Mouse (Mus musculus) intestine, embryonic 14.5 days (tissue): ENCODE data around the gene Ctbp2. TPM values are rescaled to one million over a fixed set of nuclear protein-coding genes. Genes with fewer than 3 reads are reported as not detected.
A peak's percentile ranks its signal among the peaks of the same experiment; 100 is the strongest.
"Not testable (repeated sequence)": the region's sequence is repeated elsewhere in the genome, so short reads cannot be mapped to it uniquely, and the experiment has no call there.

Source experiments
- ATAC-seq: fragments of 200-750 bp; cut with Nextera tagmentation; replicated peaks from 2 replicates; pipeline ENCODE4 v1.8.0; 2017; ENCODE audit warnings: low read depth, moderate number of reproducible peaks, moderate TSS enrichment, moderate library complexity; ENCODE audit not compliant: low FRiP score, low TSS enrichment
- DNase-seq: peaks from one replicate; pipeline ENCODE4 v3.0.0-alpha.2; 2018; ENCODE audit warnings: low spot score
- H3K27ac ChIP-seq: fragments of 300-500 bp; sonication (generic); 2 replicates; pipeline ENCODE4 v1.5.1; 2014; ENCODE audit warnings: low read depth, mild to moderate bottlenecking, control low read depth
- H3K27me3 ChIP-seq: fragments of 300-500 bp; sonication (generic); replicated peaks from 2 replicates; pipeline ENCODE4 v1.6.1; 2014; ENCODE audit warnings: low read length, control low read depth; ENCODE audit not compliant: control insufficient read depth, insufficient read depth
- H3K36me3 ChIP-seq: fragments of 300-500 bp; sonication (generic); 2 replicates; pipeline ENCODE4 v1.6.1; 2014; ENCODE audit warnings: low read length, control low read depth; ENCODE audit not compliant: control insufficient read depth, insufficient read depth
- H3K4me1 ChIP-seq: fragments of 300-500 bp; sonication (generic); replicated peaks from 2 replicates; pipeline ENCODE4 v1.6.1; 2014; ENCODE audit warnings: low read length, control low read depth, mixed read lengths; ENCODE audit not compliant: control insufficient read depth, insufficient read depth
- H3K4me2 ChIP-seq: fragments of 300-500 bp; sonication (generic); 2 replicates; pipeline ENCODE4 v1.6.1; 2014; ENCODE audit warnings: low read length
- H3K4me3 ChIP-seq: fragments of 300-500 bp; sonication (generic); 2 replicates; pipeline ENCODE4 v1.5.1; 2014; ENCODE audit warnings: low read depth, low read length, control low read depth, mixed read lengths
- H3K9ac ChIP-seq: fragments of 300-500 bp; sonication (generic); 2 replicates; pipeline ENCODE4 v1.6.1; 2014; ENCODE audit warnings: mild to moderate bottlenecking, low read length
- H3K9me3 ChIP-seq: fragments of 300-500 bp; sonication (generic); 2 replicates; pipeline ENCODE4 v1.6.1; 2016; ENCODE audit warnings: low read length, control low read depth; ENCODE audit not compliant: control insufficient read depth
- WGBS: fragments of 180-500 bp; shearing (Covaris S2); extraction: QIAGEN DNeasy Blood & Tissue Kit; methylation state at CpG from one replicate; pipeline ENCODE4 v1.1.7; 2014; 5-methylcytosine and 5-hydroxymethylcytosine counted together
- polyA plus RNA-seq: library from polyadenylated mRNA; unstranded; fragments of >200 nt; fragmentation: Nextera tagmentation; extraction: Ambion mirVana; gene quantifications from 2 replicates; pipeline ENCODE4 v1.2.1, GENCODE M21; 2014

Gene Ctbp2
- polyA plus RNA-seq, 1 experiment from 2014 or later, result 117 TPM

DNA sequence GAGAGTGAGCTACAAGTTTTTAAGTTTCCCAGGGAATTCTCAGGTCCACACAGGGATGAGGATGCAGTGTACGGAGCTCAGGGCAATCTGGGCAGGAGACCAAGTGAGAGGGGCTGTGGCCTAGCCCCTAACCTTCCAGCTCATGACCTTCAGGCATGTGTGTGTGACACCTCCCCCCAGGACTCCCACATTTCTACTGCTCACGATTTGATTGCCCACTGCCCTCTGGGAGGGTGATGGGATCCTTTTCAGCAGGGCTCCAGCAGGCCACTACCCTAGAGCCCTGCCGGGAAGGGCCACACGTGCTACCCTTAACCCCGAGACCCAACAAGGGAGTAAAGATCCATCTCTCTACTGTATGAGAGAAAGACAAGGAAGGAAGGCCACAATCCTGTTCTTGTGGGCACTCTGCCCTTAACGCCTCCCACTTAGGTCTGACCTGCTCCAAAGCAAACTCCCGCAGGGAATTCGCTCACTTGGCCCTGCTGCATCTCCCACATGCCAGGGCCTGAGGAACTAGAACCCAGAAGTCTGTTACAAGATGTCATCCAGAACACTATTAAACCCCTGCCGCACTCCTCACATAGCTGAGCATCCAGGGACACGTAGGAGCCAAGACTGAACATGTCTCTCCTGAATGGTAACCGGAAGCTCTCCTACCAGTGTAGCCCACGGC is 25.9 kb downstream of the Ctbp2 start:
- Histone ChIP-seq H3K4me1 (peaks cover 18% of the 10 kb centered on the region), H3K4me2 (no peak overlapping the region), H3K27ac (no peak overlapping the region), H3K4me3 (no peak overlapping the region), H3K9ac (no peak overlapping the region), H3K36me3 (peaks cover 4% of the 10 kb centered on the region; the same call in 1 of the 2 replicates), H3K27me3 (no peaks in the 10 kb centered on the region), H3K9me3 (no peaks in the 10 kb centered on the region)
- no peak for DNase-seq
- ATAC-seq, result no peak
- WGBS, result 85% methylated on average over 12 of the region's 12 CpGs

DNA sequence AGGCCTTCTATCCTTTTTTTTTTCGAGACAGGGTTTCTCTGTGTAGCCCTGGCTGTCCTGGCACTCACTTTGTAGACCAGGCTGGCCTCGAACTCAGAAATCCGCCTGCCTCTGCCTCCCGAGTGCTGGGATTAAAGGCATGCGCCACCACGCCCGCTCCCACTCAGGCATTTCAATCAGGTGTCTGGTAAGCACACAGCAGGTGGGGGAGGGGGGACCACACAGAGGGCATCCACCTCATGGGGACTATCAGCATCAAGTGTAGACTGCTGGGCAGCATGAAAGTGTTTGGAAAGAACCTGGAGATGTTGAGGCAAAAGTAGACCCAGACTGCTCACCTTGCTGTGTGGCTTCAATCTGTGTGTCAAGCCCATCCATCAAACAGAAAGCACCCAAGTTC is 28.5 kb downstream of the Ctbp2 start:
- DNase-seq, H3K4me3 ChIP-seq, H3K27ac ChIP-seq, H3K9me3 ChIP-seq, ATAC-seq, H3K27me3 ChIP-seq, H3K9ac ChIP-seq, H3K36me3 ChIP-seq, H3K4me2 ChIP-seq: not testable (repeated sequence)
- WGBS, result 86% methylated on average over 7 of the region's 7 CpGs
- H3K4me1 ChIP-seq, result peaks cover 15% of the 10 kb centered on the region

DNA sequence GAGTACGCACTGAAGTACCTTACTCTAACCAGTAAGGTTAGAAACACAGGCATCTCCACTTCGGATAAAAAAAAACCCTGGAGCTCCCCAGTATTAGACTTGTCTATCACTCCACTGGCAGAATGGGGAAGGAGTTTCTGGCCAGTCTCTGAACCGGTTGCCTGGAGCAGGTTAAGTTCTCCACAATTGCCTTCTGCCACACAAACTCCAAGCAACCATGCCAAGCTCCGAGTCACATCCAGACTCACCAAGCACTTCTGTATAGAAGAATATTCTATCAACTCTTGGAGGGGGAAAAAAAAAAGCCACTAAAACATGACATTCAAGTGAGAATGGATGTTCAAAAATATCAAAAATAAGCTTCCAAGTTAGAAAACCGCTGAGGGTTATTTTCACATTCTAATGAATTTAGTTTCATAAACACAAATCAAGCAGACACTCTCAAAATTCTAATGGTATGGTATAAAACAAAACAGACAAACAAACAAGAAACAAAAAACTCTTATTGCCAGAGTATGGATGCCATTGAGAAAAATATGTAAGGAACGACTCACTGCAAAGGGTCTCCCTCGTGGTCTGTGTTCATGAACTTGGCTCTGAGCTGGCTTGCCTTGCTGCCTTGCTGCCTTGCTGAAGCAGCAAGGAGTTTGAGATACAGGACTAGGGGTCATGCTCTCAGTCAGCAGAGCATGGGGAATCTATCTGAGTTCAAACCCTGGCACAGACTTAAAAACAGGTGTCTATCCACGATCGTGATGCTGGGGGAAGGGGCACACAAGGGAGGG is 29.3 kb downstream of the Ctbp2 start:
- no peak for ATAC-seq
- Histone ChIP-seq H3K36me3 (peaks cover 4% of the 10 kb centered on the region; the same call in 1 of the 2 replicates), H3K4me3 (no peak overlapping the region), H3K9me3 (no peaks in the 10 kb centered on the region), H3K27me3 (no peaks in the 10 kb centered on the region), H3K4me1 (peaks cover 17% of the 10 kb centered on the region), H3K9ac (no peak overlapping the region), H3K27ac (no peak overlapping the region), H3K4me2 (no peak overlapping the region)
- 80% methylated on average over 9 of the region's 9 CpGs for WGBS
- no peak for DNase-seq

DNA sequence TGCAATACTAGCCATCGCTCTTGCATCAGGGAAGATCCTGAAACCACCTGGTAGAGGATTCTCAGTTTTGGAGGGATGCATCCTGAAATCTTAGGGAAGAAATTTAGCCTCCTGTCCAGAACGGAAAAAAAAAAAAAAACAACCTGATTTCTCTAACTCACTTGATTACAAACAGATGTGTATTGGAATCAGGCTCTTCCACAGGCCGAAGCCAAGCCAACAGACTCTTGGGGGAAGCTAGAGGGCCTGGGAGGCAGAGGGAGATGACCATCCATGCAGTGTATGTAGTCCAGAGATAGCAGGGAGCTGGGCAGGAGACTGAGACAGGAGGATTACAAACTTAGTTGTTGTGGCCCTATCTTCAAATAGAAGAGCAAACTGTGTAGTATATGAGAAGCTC is 30.0 kb downstream of the Ctbp2 start:
- WGBS, result 81% methylated on average over 3 of the region's 3 CpGs
- no peak for DNase-seq

DNA sequence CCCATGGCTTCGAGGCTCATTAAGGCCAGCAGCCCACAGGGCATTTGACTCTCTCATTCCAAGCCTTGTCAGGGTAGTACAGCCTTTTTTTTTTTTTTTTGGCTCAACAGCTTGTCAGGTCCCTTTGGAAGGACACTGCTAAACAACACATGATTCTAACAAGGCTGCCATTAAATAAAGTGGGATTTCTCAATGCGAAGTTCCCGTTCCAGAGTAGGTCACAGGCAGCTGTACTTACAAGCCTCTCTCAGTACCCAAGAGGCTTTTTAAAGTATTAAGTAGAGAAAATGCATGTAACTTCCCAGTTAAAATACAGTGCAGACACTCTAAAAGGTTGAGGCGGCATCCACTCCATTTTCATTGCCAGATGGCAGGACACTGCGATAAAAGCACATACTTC is 30.4 kb downstream of the Ctbp2 start:
- Histone ChIP-seq H3K9me3 (no peaks in the 10 kb centered on the region), H3K27me3 (no peaks in the 10 kb centered on the region), H3K4me2 (no peak overlapping the region), H3K4me1 (peaks cover 15% of the 10 kb centered on the region), H3K9ac (no peak overlapping the region), H3K4me3 (no peak overlapping the region), H3K36me3 (peaks cover 4% of the 10 kb centered on the region; the same call in 1 of the 2 replicates), H3K27ac (no peak overlapping the region)
- WGBS, result 92% methylated on average over 5 of the region's 5 CpGs
- DNase-seq, result no peak
- no peak for ATAC-seq

More for the DNA sequence above, 30.0 kb downstream of the Ctbp2 start:
- H3K27ac ChIP-seq, result no peak overlapping the region
- no peaks in the 10 kb centered on the region for H3K9me3 ChIP-seq
- H3K4me3 ChIP-seq, result no peak overlapping the region
- H3K9ac ChIP-seq, result no peak overlapping the region
- H3K27me3 ChIP-seq, result no peaks in the 10 kb centered on the region
- no peak for ATAC-seq
- peaks cover 14% of the 10 kb centered on the region for H3K4me1 ChIP-seq
- peaks cover 4% of the 10 kb centered on the region; the same call in 1 of the 2 replicates for H3K36me3 ChIP-seq
- no peak overlapping the region for H3K4me2 ChIP-seq

DNA sequence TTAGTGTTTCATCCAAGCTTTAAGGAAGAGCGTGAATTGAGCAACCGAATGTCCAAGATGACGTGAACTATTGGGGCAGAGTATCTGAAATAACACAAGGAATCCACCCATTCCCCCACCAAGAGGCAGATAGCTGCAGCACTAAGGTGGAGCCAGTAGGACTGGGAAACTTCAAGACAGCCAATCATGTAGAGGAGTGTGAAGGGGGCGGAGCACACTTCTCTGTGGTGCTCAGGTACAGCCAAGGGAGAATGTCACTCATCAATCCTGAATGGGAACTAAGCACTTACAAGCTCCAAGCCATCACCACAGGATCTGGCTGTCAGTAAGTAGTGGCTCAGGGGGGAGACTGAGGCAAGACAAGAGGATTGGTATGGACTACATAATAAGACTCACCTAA is 33.5 kb downstream of the Ctbp2 start:
- no peak overlapping the region for H3K9ac ChIP-seq
- no peaks in the 10 kb centered on the region for H3K9me3 ChIP-seq
- H3K36me3 ChIP-seq, result no peaks in the 10 kb centered on the region
- no peak for ATAC-seq
- H3K27me3 ChIP-seq, result no peaks in the 10 kb centered on the region
- H3K4me3 ChIP-seq, result no peak overlapping the region
- 93% methylated on average over 4 of the region's 4 CpGs for WGBS
- peaks cover 18% of the 10 kb centered on the region for H3K4me1 ChIP-seq
- H3K4me2 ChIP-seq, result no peak overlapping the region
- DNase-seq, result no peak
- H3K27ac ChIP-seq, result no peak overlapping the region

DNA sequence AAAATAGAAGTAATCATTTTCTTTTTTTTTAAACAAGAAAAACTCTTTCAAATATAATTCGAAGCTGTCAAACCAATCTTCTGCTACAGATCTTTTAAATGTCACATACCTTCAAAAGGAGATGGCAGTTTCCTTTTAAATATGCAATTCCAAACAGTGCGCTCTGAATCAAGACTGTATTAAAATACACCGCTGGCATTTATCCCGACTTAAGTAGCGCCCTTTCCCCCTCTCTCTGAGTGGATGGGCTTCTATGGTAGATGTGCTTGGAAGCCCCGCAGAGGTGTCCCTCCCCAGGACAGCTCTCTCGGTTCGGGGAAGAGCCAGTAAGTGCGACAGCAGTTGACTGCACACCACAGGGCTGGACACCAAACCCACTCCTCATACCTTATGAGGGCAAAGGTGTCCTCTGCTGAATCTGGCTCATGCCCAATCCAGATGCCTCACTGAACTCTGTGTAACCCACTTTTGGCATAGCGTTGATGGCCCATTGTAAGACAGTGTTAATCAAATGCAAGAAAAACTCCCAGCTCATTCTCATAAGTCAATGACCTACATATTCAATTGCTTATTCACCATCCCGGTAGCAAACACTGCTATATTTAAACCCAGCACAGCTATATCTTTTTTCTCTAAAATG is 34.4 kb downstream of the Ctbp2 start:
- H3K4me1 ChIP-seq, result peaks cover 18% of the 10 kb centered on the region
- H3K27ac ChIP-seq, result no peak overlapping the region
- DNase-seq (no peak), ATAC-seq (no peak)
- no peaks in the 10 kb centered on the region for H3K27me3 ChIP-seq
- WGBS, result 78% methylated on average over 11 of the region's 11 CpGs
- H3K9me3 ChIP-seq, result no peaks in the 10 kb centered on the region
- no peaks in the 10 kb centered on the region for H3K36me3 ChIP-seq
- H3K4me3 ChIP-seq, result no peak overlapping the region
- H3K4me2 ChIP-seq, result no peak overlapping the region
- H3K9ac ChIP-seq, result no peak overlapping the region

DNA sequence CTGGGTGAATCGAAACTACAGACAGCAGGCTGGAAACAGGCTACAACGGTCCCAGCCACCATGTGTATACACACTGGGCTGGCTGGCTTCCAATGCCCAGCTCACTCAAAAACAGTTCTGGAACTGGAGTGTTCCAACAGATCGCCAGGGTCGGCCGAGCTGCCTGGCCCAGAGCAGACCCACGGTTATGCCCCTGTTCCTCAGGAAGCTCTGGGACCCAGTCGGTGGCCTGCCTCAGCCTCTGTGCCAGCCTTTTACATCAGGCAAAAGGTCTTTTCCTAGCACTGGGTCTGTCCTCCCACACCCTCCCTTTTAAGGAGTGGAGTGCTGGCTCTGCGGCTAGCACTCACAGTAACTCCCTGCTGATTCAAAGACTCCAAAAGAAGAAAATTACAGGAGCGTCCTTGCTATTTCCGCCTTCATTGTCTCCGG is 35.3 kb downstream of the Ctbp2 start:
- H3K9ac ChIP-seq, result 0 out of 2 replicates have a peak overlapping the region, but pooled peaks have one; percentile 5
- no peaks in the 10 kb centered on the region for H3K9me3 ChIP-seq
- ATAC-seq (no peak), DNase-seq (peak; percentile 69)
- H3K4me2 ChIP-seq, result peak overlapping the region; percentile 30
- WGBS, result 32% methylated on average over 11 of the region's 11 CpGs
- H3K27me3 ChIP-seq, result no peaks in the 10 kb centered on the region
- H3K4me1 ChIP-seq, result peaks cover 18% of the 10 kb centered on the region
- no peak overlapping the region for H3K4me3 ChIP-seq
- H3K36me3 ChIP-seq, result no peaks in the 10 kb centered on the region
- H3K27ac ChIP-seq, result peak overlapping the region; percentile 84
